Mouse (Mus musculus) right cerebral cortex, adult 18-20 months (tissue): Measurements from ENCODE around the gene Zfp119b.

ENCODE experiments used
- DNase-seq: peaks from one replicate; pipeline ENCODE4 v3.0.0; 2022; ENCODE audit warnings: mixed read lengths

Gene Zfp119b

GRCm38 (mm10) chr17:55949400-55949799 lies at the start of gene Zfp119b:
Zfp119b (minus strand) TSS chr17:55949500.
- no peak for DNase-seq

DNA sequence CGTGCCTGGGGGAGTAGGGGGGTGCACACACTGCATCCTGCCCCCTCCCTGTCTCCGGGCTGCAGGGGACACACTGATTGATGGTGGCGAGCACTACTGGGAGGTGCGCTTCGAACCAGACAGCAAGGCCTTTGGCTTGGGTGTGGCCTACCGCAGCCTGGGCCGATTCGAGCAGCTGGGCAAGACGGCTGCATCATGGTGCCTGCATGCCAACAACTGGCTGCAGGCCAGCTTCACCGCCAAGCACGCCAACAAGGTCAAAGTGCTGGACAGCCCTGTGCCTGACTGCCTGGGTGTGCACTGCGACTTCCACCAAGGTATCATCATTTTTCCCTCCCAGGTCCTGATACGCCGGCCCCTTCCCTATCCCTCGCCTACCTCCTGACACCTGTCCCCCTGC lies 46.7 kb upstream of the Zfp119b start:
- DNase-seq, result no peak

DNA sequence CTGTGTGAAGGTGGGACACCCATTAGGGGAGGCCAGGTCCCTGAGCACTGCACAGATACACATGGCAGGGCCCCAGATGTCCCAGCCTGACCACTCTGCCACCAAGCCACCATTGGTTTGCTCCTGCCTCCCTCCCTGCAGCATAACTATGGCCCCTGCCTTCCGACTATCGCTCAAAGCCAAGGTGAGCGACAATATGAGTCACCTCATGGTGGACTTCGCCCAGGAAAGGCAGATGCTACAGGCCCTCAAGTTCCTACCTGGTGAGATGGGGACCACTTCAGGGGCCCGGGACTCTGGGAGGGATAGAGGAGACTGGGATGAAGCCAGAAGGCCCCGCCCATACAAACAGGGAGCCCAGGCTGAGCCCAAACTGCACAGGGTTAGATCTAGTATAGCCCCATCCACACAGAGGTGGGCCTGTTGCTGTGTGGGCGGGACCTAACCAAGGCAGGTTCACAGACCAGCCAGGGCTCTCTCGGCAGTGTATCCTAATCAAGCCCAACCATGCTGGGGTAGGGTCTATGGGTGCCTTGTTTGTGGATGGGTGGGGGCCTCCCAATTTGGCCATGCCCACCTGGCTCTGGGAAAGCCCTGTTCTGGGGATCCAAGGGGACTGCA lies 41.1 kb upstream of the Zfp119b start:
- DNase-seq, result no peak

DNA sequence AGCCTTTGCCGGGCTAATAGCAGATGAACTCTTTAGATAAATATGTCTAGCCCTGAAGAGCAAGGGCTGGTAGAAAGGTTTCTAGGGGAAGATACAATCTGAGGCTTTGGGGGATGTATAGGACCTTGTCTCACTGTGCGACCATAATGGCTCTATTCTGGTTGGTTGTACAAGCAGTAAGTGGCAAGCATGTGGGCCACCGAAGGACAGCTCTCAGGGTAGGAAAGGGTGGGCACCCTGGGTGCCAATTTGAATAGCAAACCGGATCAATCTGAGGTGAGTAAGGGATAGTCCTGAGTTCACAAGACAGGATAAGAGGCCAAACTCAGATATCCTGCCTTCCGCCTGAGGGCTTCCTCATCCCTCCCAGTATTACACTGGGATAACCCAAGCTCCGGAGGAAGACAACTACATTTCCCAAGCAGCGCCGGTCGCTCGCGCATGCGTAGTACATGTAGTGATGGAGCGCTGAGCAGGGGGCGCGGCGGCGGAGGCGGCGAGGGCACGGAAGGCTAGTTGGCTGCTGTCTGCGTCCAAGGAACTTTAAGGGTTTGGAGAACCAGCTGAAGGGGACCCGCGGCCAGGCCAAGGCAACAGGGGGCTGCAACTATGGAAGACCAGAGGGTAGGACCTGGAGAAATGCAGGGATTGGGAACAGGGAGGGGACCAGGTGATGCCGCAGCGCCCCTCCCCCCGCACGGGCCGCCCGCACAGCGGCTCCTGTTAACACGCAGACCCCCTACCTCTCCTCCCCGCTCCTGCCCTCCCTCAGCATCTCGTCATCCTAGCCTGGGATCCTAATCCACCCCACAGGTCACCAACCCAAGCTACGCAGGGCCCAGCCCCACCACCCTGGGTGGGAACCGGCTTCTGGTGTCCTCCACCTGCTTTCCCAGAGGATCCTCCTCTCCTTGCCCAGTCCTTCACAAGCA lies 37.0 kb upstream of the Zfp119b start, which contains the start of gene Fsd1:
Fsd1 (plus strand) TSS at position 480 of the 932 bp plus-strand sequence.
- peak; percentile 90 for DNase-seq

- no peak for DNase-seq
Measured at GRCm38 (mm10) chr17:55977301-55977700, 28.0 kb upstream of the Zfp119b start.

DNA sequence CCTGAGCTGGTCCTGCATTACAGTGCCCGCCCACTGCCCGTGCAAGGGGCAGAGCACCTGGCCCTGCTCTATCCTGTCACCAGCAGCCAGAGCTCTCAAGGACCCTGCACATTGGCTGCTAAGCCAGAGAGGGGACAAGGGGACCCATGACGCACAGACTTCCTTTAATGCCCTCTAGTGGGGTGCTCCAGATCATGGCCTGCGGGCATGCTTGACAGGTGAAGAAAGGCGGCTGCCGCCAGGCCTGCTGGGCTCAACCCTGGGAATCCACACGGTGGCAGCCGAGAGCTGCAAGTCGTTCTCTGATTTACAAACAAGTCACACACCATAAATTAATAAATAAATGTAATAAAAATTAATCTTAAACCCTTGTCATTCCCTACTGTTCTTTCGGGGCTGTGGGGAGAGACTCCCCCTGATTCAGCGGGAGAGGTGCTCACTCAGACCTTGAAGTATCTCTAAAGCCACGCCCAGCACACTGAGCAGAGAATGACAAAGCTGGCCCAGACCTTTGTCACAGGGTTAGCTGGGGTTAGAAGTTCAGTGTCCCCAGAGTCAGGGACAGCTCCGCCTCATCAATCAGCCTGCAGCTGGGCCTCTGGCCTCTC lies 27.1 kb upstream of the Zfp119b start:
- DNase-seq, result peak; percentile 75

- DNase-seq, result no peak
Measured at GRCm38 (mm10) chr17:55971453-55971852, 22.2 kb upstream of the Zfp119b start.

GRCm38 (mm10) chr17:55969966-55970891 lies 20.9 kb upstream of the Zfp119b start, which contains the start of gene Shd:
Shd (plus strand) TSS chr17:55970467.
- no peak for DNase-seq

- no peak for DNase-seq
Measured at GRCm38 (mm10) chr17:55969560-55969959, 20.3 kb upstream of the Zfp119b start.

GRCm38 (mm10) chr17:55968210-55968609 lies 18.9 kb upstream of the Zfp119b start:
- no peak for DNase-seq

DNA sequence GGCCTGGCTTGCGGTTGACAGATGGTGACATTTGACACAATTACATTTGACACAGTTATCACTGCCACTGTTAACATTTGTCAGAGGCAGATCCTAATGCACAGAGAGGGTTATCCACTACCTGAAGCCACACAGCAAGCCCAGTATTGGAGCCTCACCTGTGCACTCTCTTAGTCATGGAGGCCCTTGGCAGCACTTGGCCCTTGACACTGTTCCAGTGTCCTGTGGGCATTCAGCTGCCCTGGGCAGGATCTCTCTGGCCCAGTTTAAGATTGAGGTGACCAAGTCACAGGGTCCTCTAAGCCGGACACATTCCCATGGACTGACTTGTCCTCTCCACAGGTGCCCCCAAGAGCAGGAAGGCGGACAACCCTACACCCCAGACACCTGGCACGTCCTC lies 17.9 kb upstream of the Zfp119b start:
- DNase-seq, result no peak

- no peak for DNase-seq
Measured at GRCm38 (mm10) chr17:55964996-55965395, 15.7 kb upstream of the Zfp119b start.

DNA sequence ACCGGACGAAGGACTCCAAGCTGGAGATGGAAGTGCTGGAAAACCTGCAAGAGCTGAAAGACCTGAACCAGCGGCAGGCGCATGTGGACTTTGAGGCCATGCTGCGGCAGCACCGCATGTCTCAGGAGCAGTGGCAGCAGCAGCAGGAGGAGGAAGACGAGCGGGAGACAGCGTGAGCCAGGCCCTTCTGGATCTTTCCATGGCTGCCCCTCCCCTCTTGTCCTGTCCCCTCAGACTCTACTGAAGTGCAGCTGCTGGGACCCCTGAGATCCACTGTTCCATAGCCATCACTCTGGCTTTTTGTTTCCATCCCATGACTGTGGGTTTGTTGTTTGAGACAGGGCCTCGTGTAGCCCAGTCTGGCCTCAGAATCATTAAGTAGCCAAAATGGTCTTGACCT lies 15.2 kb upstream of the Zfp119b start:
- DNase-seq, result no peak

DNA sequence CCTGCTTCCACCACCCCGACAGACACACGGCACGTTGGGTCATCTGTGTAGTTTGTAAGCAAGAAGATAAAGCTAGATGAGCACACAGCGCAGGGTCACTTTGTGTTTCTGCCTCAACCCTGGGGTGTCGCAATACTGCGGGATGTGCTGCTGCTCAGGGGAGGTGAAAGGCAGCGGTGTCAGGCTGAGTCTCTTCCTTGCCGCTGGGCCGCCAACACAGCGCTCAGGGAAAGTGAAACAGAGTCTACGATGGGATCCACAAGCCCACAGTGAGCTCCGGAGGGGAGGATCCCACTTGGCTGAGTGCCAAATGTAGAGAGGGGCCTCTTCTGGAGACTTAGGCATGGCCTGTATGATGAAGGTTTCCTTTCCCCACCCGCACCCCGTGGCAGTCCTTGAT lies 13.9 kb upstream of the Zfp119b start:
- DNase-seq, result no peak

DNA sequence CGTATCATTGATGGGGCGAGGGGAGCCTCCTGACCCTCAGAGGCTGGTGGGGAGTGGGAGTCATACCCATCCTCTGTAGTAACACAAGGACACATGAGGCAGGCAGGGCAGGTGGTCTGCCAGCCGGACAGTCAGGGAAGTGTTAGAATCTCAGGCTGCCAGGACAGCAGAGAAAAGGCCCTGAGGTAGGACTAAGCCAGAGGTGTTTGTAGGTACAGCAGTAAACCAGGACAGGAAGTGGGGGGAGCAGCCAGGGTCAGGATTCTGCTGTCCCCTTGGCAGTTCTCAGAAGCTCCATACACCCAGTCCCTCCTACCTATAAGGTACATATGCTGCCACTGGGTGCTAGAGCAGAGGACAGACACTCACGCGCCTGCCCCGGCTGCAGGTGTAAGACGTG lies 12.3 kb upstream of the Zfp119b start:
- DNase-seq, result no peak

DNA sequence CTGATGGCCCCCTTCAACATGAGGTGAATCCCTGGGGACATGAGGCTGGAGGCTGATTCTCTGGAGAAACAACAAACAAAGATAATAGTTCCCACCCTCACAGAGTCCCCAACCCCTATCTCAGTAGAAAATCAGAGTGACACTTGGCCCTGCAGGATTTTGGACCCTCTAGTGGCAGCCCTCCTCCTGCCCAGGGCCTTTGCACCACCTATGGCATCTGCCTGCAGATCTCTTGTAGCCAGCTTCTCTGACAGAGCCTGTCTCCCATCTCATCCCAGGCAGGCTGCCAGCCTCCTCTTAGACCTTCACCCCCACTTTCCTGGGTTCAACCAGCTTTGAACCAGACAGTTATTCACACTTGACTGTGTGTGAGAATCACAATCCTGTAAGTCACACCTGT lies 11.5 kb upstream of the Zfp119b start:
- no peak for DNase-seq

DNA sequence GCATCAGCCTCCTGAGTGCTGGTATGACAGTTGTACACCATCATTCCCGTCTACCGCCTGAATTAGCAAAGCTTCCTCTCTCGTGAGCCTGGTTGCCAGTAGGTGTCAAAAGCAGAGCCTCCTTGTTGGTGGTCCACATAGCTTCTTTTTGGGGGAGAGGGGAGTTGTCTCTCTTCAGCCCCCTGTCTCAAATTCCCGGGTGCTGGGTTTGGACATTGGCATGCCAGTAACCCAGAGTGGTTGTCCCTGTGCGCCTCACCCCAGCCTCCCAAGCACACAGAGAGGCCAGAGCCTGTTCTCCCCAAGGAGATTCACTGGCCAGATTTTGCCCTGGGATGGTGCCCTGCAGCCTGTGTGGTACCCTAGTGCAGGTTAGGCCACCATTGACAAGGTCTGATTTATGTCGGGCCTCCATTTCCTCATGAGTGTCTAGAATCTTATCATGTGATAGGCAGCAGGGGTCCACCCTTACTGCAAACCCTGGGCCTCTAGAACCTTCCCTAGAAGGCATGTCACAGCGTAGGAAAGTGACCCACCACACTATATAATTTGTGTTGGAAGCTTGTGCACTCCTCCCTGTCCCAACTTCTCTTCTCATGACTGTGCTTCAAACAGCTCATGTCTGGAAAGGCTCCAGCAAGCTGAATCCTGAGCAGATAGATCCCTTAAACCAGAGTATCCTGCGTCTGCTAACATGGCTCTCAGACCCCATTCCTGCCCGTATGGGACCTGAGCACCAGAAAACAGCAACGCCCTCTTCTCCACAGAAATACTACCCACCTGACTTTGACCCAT lies 10.8 kb upstream of the Zfp119b start:
- no peak for DNase-seq

- DNase-seq, result peak; percentile 95
Measured at GRCm38 (mm10) chr17:55958918-55959728, 9.8 kb upstream of the Zfp119b start, which contains the start of gene Yju2. Yju2 (plus strand) TSS chr17:55959099.

DNA sequence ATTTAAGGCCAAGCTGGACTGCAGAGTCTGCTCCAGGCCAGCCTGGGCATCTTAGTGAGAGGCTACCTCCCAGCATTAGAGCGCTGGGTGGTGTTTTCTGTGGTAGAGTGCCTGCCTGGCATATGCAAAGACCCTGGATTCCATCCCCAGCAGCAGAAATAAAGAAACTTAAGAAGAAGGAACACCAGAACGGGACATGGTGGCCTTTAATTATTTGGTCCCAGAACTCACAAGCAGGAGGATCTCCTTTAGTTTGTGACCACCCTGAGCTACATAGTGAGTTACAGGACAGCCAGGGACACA lies 9.2 kb upstream of the Zfp119b start:
- DNase-seq, result no peak

DNA sequence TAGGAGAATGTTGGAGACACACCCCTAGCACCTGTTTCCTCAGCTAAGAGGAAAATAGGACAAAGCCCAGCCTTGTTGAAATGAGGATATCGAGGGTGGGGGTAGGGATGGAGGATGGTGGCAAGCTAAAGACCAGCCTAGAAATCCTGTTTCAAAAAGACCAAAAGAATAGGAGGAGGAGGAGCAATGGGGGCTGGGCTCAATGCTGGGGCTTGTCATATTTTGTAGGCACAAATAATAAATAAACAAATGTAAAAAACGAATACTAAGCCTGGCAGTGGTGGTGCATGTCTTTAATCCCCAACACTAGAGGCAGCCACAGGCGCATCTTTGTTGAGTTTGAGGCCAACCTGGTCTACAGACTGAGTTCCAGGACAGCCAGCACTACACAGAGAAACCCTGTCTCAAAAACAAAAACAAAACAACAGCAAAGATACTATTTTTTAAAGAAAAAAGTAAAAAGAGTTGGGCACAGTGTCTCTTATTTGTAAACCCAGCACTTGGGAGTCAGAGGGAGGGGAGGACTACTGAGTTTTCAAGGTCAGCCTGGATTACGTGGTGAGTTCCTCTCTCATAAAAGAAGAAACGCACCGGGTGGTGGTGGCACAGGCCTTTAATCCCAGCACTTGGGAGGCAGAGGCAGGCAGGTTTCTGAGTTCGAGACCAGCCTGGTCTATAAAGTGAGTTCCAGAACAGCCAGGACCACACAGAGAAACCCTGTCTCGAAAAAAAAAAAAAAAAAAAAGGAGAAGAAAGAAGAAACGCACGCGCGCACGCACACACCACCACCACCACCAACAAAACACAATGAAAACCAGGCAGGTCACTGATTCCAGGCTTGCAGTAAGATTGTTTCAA lies 8.7 kb upstream of the Zfp119b start:
- no peak for DNase-seq
